Mouse (Mus musculus): ENCODE data around the gene Wbp1l. TPM values are rescaled to one million over a fixed set of nuclear protein-coding genes. Genes with fewer than 3 reads are reported as not detected.
"Not testable (repeated sequence)": the region's sequence is repeated elsewhere in the genome, so short reads cannot be mapped to it uniquely, and the experiment has no call there.

Wbp1l gene
- total RNA-seq (2021), result 10 to 100 TPM; 37.8 to 37.9 TPM

- DNase-seq (ENCODE audit: extremely low spot score in 1 of 2, low spot score in 1 of 2), result peak; percentile 80 to 88
These were observed at the start of gene Wbp1l for GRCm38 (mm10) chr19:46598720-46599252. Gene Wbp1l, plus strand, starts transcription at chr19:46599084.

- DNase-seq (ENCODE audit: extremely low spot score in 1 of 2, low spot score in 1 of 2), result no peak
These were observed 48.5 kb upstream of the Wbp1l start for GRCm38 (mm10) chr19:46550385-46550784.

- no peak for DNase-seq (ENCODE audit: extremely low spot score in 1 of 2, low spot score in 1 of 2)
These were observed 46.4 kb upstream of the Wbp1l start for GRCm38 (mm10) chr19:46552496-46552895.

GRCm38 (mm10) chr19:46553541-46553955 is 45.3 kb upstream of the Wbp1l start:
- DNase-seq (ENCODE audit: extremely low spot score in 1 of 2, low spot score in 1 of 2), result peak in 1 of 2 experiments; percentile 51

DNA sequence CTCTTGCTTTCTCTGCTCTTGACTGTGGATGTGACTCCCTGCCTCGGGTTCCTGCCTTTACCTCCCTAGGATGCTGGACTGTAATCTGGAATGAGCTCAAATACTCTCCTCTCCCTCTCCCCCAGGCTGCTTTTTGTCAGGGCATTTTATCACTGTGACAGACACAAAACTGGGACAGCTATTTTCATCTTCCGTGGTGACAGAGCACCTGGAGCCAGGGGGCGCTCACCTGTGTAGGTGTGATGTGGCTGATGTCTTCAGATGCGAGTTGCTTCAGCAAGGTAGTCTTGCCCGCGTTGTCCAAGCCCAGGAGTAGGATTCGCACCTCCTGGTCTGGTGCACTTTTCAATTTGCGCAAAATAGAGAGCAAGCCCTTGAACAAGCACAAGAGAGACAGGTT is 40.9 kb upstream of the Wbp1l start:
- DNase-seq (ENCODE audit: extremely low spot score in 1 of 2, low spot score in 1 of 2), result no peak

- no peak for DNase-seq (ENCODE audit: extremely low spot score in 1 of 2, low spot score in 1 of 2)
These were observed 40.3 kb upstream of the Wbp1l start for GRCm38 (mm10) chr19:46558631-46559030.

DNA sequence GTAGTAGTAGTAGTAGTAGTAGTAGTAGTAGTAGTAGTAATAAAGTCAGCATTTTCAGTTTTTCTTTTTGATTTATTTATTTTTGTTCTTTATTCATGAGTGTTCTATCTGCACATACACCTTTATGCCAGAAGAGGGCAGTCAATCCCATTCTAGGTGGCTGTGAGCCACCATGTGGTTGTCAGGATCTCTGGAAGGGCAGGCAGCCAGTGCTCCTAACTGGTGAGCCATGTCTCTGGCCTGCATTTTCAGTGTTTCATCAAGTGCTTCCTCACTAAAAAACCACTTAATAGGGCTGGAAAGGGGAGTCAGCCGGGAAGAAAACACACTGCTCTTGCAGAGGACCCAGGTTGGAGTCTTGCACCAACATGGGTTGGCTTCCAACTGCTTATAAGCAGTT is 36.8 kb upstream of the Wbp1l start:
- DNase-seq (ENCODE audit: extremely low spot score in 1 of 2, low spot score in 1 of 2), result peak; percentile 20 to 45

DNA sequence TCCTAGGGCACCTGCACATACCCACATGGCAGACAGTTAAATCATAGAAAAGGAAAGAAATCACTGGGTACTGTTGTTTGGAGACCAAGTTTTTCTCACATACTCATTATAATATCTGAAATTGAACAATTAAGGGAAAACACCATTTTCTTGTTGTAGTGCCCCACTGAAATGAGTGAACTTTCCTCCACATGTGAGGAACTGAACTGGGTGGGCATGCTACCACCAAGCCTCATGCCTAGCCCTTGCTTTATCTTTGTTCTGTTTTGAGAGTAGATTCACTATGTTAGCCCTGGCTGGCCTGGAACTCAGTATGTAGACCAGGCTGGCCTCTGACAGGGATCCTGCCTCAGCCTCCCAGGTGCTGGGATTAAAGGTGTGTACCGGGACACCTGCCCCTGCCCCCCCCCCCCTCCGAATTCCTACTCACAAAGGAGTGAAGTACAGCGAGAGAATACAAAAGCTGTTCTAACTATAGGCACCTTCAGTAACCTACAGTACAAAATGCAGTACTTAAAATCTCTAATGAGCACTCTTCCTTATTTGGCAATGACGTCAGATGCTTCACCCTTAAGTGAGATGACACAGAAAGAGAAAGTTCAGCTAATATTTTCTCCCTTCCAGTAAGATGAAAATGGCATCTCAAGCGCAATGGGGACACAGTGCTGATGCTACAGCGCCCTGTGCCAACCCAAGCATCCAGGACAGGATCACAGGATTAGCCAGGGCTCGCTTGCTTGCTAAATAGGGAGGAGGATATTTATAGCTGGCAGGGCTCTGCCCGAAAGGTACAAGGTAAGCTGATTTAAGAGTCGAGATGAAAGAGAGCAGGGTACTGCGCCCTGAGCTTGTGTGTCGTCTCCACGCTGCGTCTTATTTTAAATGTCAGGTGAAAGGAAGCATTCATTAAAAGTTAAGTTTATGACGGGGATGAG is 36.0 kb upstream of the Wbp1l start:
- DNase-seq (ENCODE audit: extremely low spot score in 1 of 2, low spot score in 1 of 2), result no peak

DNA sequence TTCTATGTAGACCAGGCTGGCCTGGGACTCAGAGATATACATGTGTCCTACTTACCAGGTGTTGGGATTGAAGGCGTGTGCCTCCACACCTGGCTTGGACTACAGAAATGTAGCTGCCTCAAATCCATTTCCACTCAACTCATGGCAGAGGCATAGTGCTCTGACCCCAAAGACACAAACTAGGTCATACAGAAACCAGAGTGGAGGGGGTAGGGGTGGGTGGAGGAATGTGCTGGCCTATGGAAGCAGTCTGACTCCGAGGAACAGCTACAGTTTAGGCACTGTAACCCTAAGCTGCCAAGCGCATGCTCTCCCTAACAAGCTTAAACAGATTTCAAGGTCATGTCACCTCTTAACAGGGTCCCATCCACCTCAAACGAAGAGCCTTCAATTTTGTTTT is 35.3 kb upstream of the Wbp1l start:
- DNase-seq (ENCODE audit: extremely low spot score in 1 of 2, low spot score in 1 of 2), result no peak

- DNase-seq (ENCODE audit: extremely low spot score in 1 of 2, low spot score in 1 of 2), result no peak
These were observed 34.8 kb upstream of the Wbp1l start for GRCm38 (mm10) chr19:46564043-46564462.

DNA sequence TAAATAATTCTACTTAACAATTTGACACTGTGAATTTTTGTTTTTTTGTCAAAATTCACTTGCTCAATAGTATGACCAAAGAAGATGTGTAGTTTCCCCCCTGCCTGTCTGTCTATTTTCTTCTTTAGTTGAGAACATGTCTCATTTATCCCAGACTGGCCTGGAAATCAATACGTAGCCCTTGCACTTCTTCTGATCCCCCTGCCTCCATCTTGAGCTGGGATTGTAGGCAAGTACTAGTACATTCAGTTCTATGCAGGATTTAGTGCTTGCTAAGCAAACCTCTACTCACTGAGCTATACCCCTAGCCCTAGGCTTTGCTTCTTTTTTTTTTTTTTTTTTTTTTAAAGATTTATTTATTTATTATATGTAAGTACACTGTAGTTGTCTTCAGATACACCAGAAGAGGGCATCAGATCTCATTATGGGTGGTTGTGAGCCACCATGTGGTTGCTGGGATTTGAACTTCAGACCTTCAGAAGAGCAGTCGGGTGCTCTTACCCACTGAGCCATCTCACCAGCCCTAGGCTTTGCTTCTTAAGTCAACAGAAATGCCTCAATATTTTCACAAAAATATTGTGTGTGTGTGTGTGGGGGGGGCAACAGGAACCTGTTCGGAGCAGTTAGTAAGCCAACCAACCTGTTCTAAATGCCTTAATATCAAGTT is 27.5 kb upstream of the Wbp1l start:
- DNase-seq (ENCODE audit: extremely low spot score in 1 of 2, low spot score in 1 of 2), result not testable (repeated sequence)

DNA sequence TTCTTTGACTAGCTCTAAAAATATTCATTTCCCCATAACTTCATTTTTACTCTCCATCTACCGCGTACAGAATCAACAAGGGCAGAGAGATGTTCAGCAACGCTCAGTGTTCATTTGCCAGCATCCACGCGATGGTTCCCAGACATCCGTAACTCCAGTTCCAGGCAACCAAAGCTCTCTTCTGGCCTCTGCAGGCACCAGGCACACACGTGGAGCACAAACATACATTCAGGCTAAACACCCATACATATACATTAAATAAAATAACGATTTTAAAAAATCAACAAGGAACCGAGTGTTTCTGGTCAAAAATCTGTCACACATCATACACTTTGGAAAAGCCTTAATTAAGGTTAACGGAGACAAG is 27.0 kb upstream of the Wbp1l start:
- DNase-seq (ENCODE audit: extremely low spot score in 1 of 2, low spot score in 1 of 2), result no peak

DNA sequence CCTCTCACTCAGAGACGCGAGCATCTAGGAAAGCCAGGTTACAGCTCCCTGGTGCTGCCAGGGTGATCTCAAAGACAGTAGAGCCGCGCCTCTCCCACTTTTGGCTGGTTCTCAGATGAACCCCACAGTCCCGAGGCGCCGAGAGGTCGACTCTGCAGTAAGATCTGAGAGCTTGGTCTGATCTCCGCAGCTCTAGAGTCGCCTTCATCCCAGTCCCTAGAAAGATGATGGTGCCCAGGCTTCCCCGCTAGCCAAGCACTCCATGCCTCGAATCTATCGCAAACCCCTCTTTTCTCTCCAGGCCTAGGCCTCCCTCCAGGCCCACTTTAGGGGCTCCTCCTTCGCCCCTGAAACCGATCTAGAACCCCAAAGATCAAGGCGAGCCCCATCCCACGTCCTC is 26.3 kb upstream of the Wbp1l start:
- no peak for DNase-seq (ENCODE audit: extremely low spot score in 1 of 2, low spot score in 1 of 2)

DNA sequence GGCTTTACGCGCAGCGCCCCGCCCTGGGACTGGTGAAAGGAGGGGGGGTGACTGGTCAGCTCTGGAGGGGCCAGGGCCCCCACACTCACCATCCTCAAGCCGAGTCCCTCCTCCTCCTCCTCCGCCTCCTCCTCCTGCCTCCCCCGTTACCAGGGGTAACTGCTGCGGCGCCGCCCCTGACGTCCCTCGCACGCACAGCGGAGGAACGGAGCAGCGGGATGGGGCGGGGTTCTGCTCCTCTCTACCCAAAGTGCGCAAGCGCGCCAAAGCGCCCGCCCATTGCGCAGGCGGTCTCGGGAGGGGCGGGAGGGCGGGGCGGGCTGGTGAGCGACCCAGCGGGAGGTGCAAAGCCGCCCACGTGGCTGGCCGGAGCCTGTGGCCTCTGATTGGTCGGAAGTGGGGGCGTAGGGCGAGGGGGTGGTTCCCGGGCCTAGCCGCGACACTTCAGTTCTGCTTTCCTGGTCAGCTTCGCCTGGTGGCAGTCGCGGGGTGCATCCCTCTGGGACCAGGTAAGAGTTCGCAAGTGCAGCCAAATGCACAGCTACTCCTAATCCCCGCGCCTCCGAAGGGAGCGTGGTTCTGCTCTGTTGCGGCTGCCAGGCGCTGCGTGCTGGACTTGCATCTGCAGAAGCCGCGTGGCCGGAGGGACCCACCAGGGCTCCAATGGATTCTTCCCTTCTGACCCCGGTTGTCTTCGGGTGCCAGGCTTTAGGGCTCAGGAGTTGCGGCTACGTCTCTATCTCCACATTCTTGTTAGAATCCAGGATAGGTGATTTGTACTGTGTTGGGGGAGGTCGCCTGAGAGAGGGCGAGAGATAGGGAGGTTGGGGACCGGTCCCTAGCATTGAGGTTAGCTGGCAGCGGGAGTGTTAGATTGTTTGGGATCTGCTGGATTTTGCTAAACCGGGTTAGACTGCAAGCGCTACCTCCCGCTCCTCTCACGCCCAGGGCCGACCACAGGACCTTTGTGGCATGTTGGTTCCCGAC is 25.6 kb upstream of the Wbp1l start, which contains the start of the genes Arl3 and Sfxn2:
Gene Arl3 (minus strand): TSS at position 248 of the 987 bp plus-strand sequence.
Gene Sfxn2 (plus strand): TSS at position 415 of the 987 bp plus-strand sequence.
- peak; percentile 79 for DNase-seq (ENCODE audit: extremely low spot score in 1 of 2, low spot score in 1 of 2)

DNA sequence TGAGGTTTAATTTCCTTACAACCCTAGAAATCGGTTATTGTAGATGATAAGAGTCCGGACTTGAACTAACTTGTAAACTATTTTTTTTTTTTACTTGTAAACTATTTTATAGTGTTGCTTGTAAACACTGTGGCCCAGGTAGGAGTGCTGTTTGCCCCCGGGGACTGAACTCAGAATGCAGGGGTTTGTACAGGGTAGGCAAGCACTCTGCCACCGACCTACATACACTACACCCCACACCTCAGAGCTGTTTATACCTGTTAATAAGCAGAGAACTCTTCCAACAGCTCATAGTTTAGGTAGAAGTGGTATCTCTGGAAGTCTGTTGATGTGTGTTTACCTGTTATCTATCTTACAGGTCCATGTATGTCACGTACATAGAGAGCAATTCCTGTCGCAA is 24.9 kb upstream of the Wbp1l start:
- DNase-seq (ENCODE audit: extremely low spot score in 1 of 2, low spot score in 1 of 2), result no peak

DNA sequence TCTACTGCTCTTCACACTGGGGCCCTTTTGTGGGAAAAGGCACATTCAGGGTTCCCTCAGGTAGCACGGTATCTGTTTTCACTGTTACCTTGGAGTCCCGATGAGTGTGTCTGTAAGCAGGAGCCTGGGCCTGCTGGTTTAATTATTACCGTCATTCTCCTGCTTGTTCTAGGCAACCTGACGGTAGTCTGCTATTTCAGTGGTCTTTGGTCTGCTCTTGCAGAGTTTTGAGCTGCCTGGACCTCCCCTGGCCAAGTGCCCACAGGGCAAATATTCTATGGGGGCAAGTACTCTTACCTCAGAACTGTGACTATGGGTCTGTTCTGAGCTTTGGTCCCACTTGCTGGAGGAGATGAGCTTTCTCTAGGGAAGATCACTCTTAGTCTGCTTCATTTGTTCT is 23.7 kb upstream of the Wbp1l start:
- no peak for DNase-seq (ENCODE audit: extremely low spot score in 1 of 2, low spot score in 1 of 2)

- peak; percentile 80 to 97 for DNase-seq (ENCODE audit: extremely low spot score in 1 of 2, low spot score in 1 of 2)
These were observed 10.9 kb upstream of the Wbp1l start for GRCm38 (mm10) chr19:46587823-46588508.

DNA sequence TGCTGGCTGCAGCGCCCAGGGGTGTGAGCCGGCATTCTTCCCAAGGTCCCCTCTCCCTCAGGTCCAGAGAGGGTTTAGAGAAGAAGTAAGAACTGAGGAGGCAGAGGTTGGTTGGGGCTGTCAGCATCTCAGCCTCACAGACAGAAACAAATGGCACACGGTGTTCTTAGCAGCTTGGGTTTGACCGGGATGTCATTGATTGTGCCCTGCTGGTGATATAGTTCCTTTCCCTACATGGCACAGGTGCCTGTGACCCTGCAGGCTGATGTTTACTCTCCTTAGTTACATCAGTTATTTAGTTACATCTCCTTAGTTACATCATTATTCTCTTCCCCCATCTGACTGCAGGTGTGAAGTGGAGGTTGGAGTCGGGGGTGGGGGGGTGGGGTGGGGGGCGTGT is 7.3 kb upstream of the Wbp1l start:
- DNase-seq (ENCODE audit: extremely low spot score in 1 of 2, low spot score in 1 of 2), result no peak

GRCm38 (mm10) chr19:46592751-46593439 is 6.0 kb upstream of the Wbp1l start:
- no peak for DNase-seq (ENCODE audit: extremely low spot score in 1 of 2, low spot score in 1 of 2)
